Mouse (Mus musculus) liver, adult (tissue): ENCODE measurements at regions not wholly inside any gene's neighbourhood (a gene's known extent, or its start where the extent isn't known, plus 50 kb on each side); places are given as distances from the start of the nearest gene placed in this dataset.

Experiments
- GATA4 ChIP-seq: IDR thresholded peaks from 2 replicates; pipeline ENCODE4 v1.6.1; 2014; ENCODE audit warnings: mild to moderate bottlenecking, low read length; ENCODE audit not compliant: insufficient replicate concordance

DNA sequence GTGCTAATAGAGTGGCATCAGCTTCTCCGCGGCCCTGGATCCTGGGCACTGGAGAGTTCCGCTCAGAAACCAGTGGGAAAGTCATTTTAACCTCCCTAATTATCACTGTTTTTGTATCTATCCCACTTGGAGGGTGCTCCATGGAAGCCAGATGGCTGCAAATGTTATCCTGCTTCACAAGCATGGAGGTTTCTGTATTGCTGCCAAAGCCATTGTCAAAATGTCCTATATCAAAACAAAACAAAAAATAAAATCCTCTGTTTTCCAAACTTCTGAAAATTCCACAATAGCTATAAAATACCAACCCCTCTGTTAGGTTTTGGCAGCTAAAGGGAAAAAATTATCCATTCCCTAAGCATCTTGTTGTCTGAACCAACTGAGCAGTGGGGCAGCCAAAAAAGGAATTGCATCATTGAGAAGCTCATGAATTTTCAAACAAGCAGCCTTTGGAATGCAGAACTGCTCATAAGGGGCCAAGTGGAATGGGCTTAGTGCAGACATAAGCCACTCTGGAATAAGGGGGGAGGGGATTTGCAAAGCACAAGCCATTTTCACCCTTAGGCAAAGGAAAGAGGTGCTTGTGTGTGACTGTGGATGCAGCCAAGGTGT is 213.8 kb upstream of the Cwc22 start:
- no peak for TF ChIP-seq GATA4

GRCm38 (mm10) chr2:78110335-78110734 is 164.2 kb upstream of the Cwc22 start:
- no peak for TF ChIP-seq GATA4

DNA sequence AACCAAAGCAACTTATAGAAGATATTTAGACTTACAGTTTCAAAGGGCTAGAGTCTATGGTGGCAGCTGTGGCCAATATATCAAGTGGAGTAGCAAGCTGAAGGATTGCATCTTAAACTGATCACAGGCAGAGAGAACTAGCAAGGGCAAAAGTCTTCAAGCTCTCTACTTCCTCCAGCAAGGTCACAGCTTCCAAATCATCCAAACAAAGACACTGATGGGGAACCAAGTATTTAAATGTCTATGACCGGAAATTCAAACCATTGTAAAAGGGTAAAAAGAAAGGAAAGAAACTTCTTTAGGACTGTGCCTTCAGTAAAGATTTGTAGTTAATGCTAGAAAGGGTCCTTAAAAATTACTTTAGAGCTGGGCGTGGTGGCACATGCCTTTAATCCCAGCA is 149.4 kb upstream of the Cwc22 start:
- no peak for TF ChIP-seq GATA4

DNA sequence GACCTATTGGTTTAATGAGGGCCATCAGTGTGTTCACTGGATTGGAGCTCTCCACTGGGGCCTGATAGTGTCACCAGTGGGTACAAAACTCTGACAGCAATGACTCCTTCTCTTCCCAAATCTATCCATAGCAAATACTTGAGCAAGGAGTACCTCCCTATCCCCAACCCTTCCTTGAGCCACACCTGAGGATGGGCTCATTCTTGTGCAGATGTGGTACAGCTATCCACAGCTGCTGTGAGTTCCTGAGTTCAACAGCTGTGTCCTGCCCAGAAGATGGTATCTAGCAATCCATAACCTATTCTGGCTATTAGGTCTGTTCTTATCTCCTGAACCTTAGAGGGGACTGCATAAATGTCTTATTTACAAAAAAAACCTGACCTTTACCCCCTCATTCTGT is 148.7 kb upstream of the Cwc22 start:
- TF ChIP-seq GATA4 = no peak

DNA sequence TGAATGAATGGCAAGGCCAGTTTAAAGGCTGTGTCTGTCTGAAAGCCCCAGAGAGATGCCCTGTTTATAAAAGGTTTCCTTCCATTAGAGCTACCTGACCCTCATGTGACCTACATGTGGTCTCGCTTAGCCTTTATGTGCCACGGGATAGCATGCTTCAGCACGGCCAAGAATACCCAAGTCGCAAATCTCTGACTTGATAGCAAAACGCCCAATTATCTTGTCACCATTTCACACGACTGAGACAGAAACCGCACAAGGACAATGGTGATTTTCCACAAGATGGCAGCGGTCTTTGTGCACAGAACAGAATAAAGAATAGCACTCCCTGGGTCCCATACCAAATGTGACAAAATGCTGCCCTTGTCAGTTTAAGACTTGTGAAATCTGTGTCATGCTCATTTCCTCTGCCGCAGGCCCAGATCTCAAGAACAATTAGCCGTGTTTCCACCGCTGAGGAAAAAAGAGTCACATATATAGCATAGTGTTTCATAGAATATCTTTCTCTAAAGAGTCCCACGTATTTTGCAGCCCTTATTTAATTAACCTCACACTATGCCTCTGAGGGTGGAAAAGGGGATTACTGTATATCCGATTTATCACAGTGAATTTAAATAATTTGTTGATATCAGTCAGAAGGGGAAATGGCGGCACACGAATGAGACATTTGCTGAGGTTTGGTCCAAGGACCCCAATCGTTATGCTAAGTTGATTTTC is 118.3 kb upstream of the Cwc22 start:
- no peak for TF ChIP-seq GATA4

DNA sequence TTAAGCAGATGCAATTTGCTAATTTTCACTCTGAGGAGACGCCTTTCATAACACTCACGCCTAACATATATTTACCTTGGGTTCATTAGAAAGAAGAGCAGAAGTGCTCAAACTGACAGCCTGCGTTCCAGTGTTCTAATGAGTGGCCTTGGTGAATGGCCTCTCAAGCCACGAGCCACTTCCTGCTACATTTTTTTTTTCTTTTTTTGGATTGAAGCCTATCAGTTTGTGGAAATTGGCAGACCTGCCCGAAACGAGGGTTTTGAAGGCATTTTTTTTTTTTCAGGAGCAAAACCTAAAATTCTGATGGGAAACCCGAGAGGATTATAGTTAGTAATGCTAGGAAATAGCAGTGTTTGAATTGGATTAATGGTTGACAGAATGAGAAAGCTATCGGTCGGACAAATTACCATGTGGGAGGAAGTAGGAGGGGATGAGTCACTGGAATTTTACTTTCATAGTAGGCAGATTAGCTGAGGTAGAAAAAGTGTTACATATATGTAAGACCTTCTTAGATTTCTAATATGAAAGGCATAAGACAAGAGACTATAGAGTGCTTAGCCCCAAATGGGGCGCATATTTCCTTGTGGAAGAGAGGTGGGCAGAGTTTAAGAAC is 113.7 kb upstream of the Cwc22 start:
- TF ChIP-seq GATA4 = peak; percentile 69; the same call in 1 of the 2 replicates

GRCm38 (mm10) chr2:78058988-78059387 is 112.8 kb upstream of the Cwc22 start:
- TF ChIP-seq GATA4 = no peak

DNA sequence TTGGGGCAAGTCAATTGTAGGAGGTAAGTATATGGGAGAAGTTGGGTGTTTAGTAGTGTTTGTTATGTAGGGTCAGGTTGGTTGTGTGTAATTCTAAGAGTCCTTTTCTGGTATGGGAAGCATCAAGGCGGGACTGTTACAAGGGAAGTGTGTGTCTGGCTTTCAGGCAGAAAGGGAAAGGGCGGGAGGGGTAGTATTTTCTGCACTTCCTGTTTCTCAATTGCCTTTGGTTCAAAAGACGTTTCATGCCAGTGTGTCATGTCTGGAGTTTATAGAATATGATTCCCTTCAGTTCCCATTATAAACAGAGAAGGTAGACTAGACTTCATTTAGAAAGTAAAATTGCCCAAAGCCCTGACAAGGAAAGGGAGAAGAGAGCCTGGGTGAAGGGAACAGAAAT is 107.7 kb upstream of the Cwc22 start:
- no peak for TF ChIP-seq GATA4

DNA sequence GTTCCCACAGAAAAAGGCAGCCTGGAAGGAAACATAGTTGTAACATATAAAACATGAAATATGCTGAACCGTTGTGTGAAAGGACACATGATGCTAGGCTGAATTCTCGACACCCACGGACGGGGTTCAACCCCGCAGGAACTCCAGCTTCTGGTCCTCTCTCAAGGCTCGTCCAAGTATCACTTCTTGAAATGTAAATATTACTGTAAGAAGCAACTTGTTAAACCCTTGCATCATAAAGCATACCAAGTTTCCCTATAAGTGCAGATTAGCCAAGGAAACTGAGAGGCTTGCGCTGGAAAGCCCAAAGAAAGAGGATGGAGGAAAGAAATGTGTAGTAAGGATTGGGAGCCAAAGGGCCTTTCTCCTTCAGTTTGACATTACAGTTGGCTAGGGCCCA is 104.4 kb upstream of the Cwc22 start:
- no peak for TF ChIP-seq GATA4

DNA sequence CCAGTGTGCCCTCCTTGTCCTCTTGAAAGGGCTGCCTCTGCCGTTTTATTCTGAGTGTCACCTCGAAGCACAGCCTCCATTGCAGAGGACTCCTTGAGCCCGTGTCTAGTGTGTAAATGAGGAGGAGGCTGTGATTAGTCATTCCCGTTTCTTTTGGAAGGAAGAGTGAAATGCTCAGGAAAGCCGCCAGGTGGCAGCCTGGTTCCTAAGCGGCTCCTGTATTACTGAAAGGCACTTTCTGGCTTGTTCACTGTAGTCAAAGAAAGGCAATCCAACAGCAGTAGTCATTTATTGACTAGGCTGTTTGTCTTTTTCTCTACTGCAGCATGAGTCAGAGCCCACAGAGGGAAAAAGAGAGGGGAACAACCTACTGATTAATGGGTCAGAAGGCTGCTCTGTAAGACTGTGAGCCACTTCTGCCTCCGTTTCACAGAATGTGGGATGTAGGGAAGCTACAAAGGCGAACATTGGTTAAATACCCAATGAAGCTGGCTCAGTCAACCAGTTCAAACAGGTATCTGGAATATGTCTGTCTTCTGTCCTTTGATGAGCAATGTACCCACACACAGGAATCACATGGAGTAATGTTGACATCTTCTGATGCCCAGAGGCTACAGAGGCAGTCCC is 103.2 kb upstream of the Cwc22 start:
- TF ChIP-seq GATA4 = no peak

GRCm38 (mm10) chr2:78048706-78049055 is 102.5 kb upstream of the Cwc22 start:
- TF ChIP-seq GATA4 = no peak

DNA sequence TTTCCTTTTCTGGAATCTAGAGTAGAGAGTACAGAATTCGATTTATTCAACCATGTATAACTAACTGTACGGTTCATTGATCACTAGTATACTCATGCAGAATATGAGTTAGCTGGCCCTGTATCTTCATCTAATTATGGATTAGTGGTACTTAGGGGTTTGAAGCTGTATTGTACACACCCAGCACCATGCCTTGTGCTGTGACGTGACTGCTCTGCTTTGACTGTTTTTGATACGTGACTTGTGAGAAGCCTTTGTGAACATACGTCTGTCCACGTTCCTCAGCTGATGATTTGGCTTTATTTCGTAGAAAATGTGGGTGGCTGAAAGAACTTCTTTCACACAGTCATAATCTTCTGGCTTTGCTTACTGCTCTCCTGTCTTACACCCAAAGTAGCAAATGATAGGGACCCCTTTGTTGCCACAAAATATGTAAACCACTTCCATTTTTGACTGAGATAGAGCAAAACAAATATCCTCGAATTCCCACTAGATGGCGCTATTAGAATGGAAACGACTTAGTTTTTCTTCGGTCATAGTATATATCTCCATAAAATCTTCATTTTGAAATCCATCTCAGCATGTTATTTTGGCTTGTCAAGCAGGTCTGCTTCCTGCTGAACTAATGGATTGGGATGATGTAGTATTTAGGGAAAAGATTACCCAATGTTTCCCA is 102.0 kb upstream of the Cwc22 start:
- TF ChIP-seq GATA4 = no peak

DNA sequence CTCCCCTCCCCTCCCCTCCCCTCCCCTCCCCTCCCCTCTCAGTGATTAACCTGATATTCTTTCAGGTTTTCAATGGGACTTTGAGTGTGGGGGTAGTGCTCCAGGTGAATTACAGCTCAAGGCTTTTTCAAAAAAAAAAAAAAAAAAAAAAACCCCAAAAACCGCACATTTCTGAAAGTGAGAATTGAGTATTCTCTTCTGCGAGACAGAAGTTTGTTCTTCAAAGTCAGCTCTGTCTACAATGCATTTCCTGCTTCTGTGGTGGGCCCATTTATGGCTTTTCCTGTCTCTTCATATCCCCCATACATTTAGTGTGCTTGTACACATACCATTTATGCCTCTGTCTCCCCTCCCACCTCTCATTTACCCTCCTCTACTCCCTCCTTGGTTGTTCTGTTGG is 81.1 kb upstream of the Cwc22 start:
- no peak for TF ChIP-seq GATA4

- TF ChIP-seq GATA4 = no peak
Observed at GRCm38 (mm10) chr2:78026808-78027207, 80.6 kb upstream of the Cwc22 start.

GRCm38 (mm10) chr2:78025651-78026435 is 79.7 kb upstream of the Cwc22 start:
- no peak for TF ChIP-seq GATA4
